ENCODE assay signal across 27 mouse cellular contexts in genomic region chr16:77346128-77346527, GRCm38 (mm10).
DNase-seq lines count a peak whose midpoint lies in the region; ATAC-seq and TF ChIP-seq lines count a peak whose summit lies in the region.
"Had no signal": no experiment of that assay in that cellular context is flagged by ENCODE, and none has a peak within 500 bp of the region (broad histone marks: within the 10 kb centered on the region; RNA-seq: fewer than 3 reads in every experiment).

No protein-coding gene starts in this region.

- H3K27me3 ChIP-seq in lung, embryonic 14.5 days (ENCODE audit: insufficient read depth, low read length): no peaks in the 10 kb centered on the region
- H3K27me3 ChIP-seq: embryonic facial prominence, embryonic 15.5 days; forebrain, embryonic 12.5 days; limb, embryonic 13.5 days; lung, embryonic 15.5 days; neural tube, embryonic 13.5 days had no signal

- no peak overlapping the region for H3K4me3 ChIP-seq in lung, embryonic 14.5 days (ENCODE audit: low read depth, low read length)
- no peak overlapping the region for H3K4me3 ChIP-seq in lung, adult 2 months (replicated peaks; ENCODE audit: extremely low read depth, low read depth, low read length)
- H3K4me3 ChIP-seq: embryonic facial prominence, embryonic 10.5 days; embryonic facial prominence, embryonic 15.5 days; forebrain, embryonic 12.5 days; limb, embryonic 13.5 days; lung, embryonic 15.5 days; myocyte; neural tube, embryonic 13.5 days had no signal

- DNase-seq in kidney, adult 11 months: peak; percentile 33
- no peak for DNase-seq in kidney, postnatal 4 days
- DNase-seq in lung, embryonic 14.5 days: peak; percentile 10
- no peak for DNase-seq in lung, adult 2 months
- peak; percentile 6 for DNase-seq in retina, postnatal 1 day
- DNase-seq in retina, embryonic 14.5 days (ENCODE audit: low spot score): no peak
- peak; percentile 14 to 44 for DNase-seq in kidney, postnatal 25 days
- DNase-seq in neural tube, embryonic 10.5 days (ENCODE audit: extremely low spot score, low spot score): no peak
- DNase-seq: B cell, adult 2 months; cerebellum, adult 2 months; cerebellum, postnatal 14 days; gastrocnemius, postnatal 10 days; heart, postnatal 14 days; right cerebral cortex, postnatal 25 days; spleen, adult 18-20 months; thymus, postnatal 14 days had no signal

- WGBS in lung, embryonic 14.5 days: 43% methylated on average over 7 of the region's 7 CpGs
- 36% methylated on average over 7 of the region's 7 CpGs for WGBS in lung, adult 2 months

- no peak overlapping the region for H3K4me2 ChIP-seq in lung, embryonic 14.5 days
- H3K4me2 ChIP-seq: embryonic facial prominence, embryonic 15.5 days; forebrain, embryonic 12.5 days; heart, embryonic 11.5 days; limb, embryonic 13.5 days; liver, embryonic 11.5 days; lung, embryonic 15.5 days; neural tube, embryonic 13.5 days had no signal

- H3K27ac ChIP-seq in lung, embryonic 14.5 days (ENCODE audit: low read depth): no peak overlapping the region
- H3K27ac ChIP-seq: embryonic facial prominence, embryonic 10.5 days; embryonic facial prominence, embryonic 15.5 days; forebrain, embryonic 12.5 days; limb, embryonic 13.5 days; lung, embryonic 15.5 days; macrophage; neural tube, embryonic 13.5 days had no signal

- TF ChIP-seq CTCF in lung, embryonic 14.5 days (IDR thresholded peaks at IDR 0.05; ENCODE audit: low read depth): no peak
- no peak for TF ChIP-seq CTCF in lung, adult 2 months (IDR thresholded peaks at IDR 0.05; ENCODE audit: insufficient read depth, low read length)

- no peaks in the 10 kb centered on the region for H3K36me3 ChIP-seq in lung, embryonic 14.5 days (ENCODE audit: insufficient read depth)
- H3K36me3 ChIP-seq: embryonic facial prominence, embryonic 15.5 days; lung, embryonic 15.5 days; neural tube, embryonic 13.5 days had no signal

- H3K4me1 ChIP-seq in lung, embryonic 14.5 days (ENCODE audit: insufficient read depth): no peaks in the 10 kb centered on the region
- H3K4me1 ChIP-seq in lung, adult 2 months (ENCODE audit: control insufficient read depth, insufficient read depth, low read length): peaks cover 2% of the 10 kb centered on the region; the same call in 1 of the 2 replicates
- H3K4me1 ChIP-seq: embryonic facial prominence, embryonic 10.5 days; embryonic facial prominence, embryonic 15.5 days; forebrain, embryonic 12.5 days; limb, embryonic 13.5 days; lung, embryonic 15.5 days had no signal

- no peak for TF ChIP-seq POLR2A in lung, adult 2 months (IDR thresholded peaks at IDR 0.05; ENCODE audit: borderline replicate concordance, extremely low read depth, low read depth, low read length)

- H3K9me3 ChIP-seq in lung, embryonic 14.5 days (ENCODE audit: low read depth, low read length): no peaks in the 10 kb centered on the region
- H3K9me3 ChIP-seq: embryonic facial prominence, embryonic 10.5 days; embryonic facial prominence, embryonic 15.5 days; forebrain, embryonic 12.5 days; limb, embryonic 13.5 days; lung, embryonic 15.5 days; neural tube, embryonic 13.5 days had no signal

- ATAC-seq in lung, embryonic 14.5 days (ENCODE audit: insufficient read depth): no peak
- ATAC-seq: hindbrain, embryonic 16.5 days had no signal

- H3K9ac ChIP-seq in lung, embryonic 14.5 days: no peak overlapping the region
- H3K9ac ChIP-seq: embryonic facial prominence, embryonic 15.5 days; forebrain, embryonic 12.5 days; limb, embryonic 13.5 days; lung, embryonic 15.5 days; neural tube, embryonic 13.5 days had no signal

Comparison
In these comparisons a context has a peak if more than half of its experiments do, and no peak if none do; other contexts are left out.
1. DNase-seq: peak in kidney, adult 11 months (single experiment), lung, embryonic 14.5 days (single experiment), retina, postnatal 1 day (single experiment) and kidney, postnatal 25 days (2 of 2); none in kidney, postnatal 4 days (0 of 2), lung, adult 2 months (single experiment), retina, embryonic 14.5 days (single experiment) and neural tube, embryonic 10.5 days (single experiment).